Mouse (Mus musculus) ES-Bruce4 (cell line): ENCODE data around the gene Tmem117. TPM values are rescaled to one million over a fixed set of nuclear protein-coding genes. Genes with fewer than 3 reads are reported as not detected.
A peak's percentile ranks its signal among the peaks of the same experiment; 100 is the strongest.

Experiments
- H3K27ac ChIP-seq: 2 replicates; pipeline ENCODE4 v1.5.1; 2012; ENCODE audit warnings: low read length, inconsistent platforms; ENCODE audit not compliant: insufficient read depth
- H3K27me3 ChIP-seq: 2 replicates; pipeline ENCODE4 v1.6.1; 2012; ENCODE audit warnings: mild to moderate bottlenecking, low read length, inconsistent platforms; ENCODE audit not compliant: control insufficient read depth, poor library complexity, insufficient read depth, severe bottlenecking
- H3K36me3 ChIP-seq: 2 replicates; pipeline ENCODE4 v1.6.1; 2012; ENCODE audit warnings: inconsistent platforms, mild to moderate bottlenecking, low read length, moderate library complexity; ENCODE audit not compliant: control insufficient read depth, poor library complexity, insufficient read depth, severe bottlenecking
- H3K4me1 ChIP-seq: one replicate; pipeline ENCODE4 v1.8.1; 2011; ENCODE audit warnings: low read length; ENCODE audit not compliant: control insufficient read depth, insufficient read depth
- H3K4me3 ChIP-seq: 2 replicates; pipeline ENCODE4 v1.5.1; 2011; ENCODE audit warnings: low read depth, mild to moderate bottlenecking, low read length
- H3K9ac ChIP-seq: 2 replicates; pipeline ENCODE4 v1.6.1; 2012; ENCODE audit warnings: low read depth, mild to moderate bottlenecking, inconsistent platforms; ENCODE audit not compliant: poor library complexity, severe bottlenecking
- H3K9me3 ChIP-seq: replicated peaks from 2 replicates; pipeline ENCODE4 v1.6.1; 2012; ENCODE audit warnings: mild to moderate bottlenecking, low read length, inconsistent platforms; ENCODE audit not compliant: control insufficient read depth, poor library complexity, insufficient read depth, severe bottlenecking
- CTCF ChIP-seq: IDR thresholded peaks from one replicate; pipeline ENCODE4 v1.8.1; 2011; ENCODE audit warnings: low read depth, low read length
- EP300 ChIP-seq: IDR thresholded peaks from 2 replicates; pipeline ENCODE4 v1.6.1; 2011; ENCODE audit warnings: low read depth, low read length; ENCODE audit not compliant: insufficient read depth
- POLR2A ChIP-seq: IDR thresholded peaks from one replicate; pipeline ENCODE4 v1.8.1; 2011; ENCODE audit warnings: low read length; ENCODE audit not compliant: insufficient read depth
- polyA plus RNA-seq: library from polyadenylated mRNA; stranded (reverse); fragments of >200 nt; gene quantifications from 2 replicates; pipeline ENCODE4 v1.2.4, GENCODE M21; 2011; ENCODE audit warnings: low read depth; ENCODE audit not compliant: missing spikeins, insufficient read depth, insufficient read length

Tmem117 gene
- polyA plus RNA-seq, 1 experiment, result 1.2 TPM

DNA sequence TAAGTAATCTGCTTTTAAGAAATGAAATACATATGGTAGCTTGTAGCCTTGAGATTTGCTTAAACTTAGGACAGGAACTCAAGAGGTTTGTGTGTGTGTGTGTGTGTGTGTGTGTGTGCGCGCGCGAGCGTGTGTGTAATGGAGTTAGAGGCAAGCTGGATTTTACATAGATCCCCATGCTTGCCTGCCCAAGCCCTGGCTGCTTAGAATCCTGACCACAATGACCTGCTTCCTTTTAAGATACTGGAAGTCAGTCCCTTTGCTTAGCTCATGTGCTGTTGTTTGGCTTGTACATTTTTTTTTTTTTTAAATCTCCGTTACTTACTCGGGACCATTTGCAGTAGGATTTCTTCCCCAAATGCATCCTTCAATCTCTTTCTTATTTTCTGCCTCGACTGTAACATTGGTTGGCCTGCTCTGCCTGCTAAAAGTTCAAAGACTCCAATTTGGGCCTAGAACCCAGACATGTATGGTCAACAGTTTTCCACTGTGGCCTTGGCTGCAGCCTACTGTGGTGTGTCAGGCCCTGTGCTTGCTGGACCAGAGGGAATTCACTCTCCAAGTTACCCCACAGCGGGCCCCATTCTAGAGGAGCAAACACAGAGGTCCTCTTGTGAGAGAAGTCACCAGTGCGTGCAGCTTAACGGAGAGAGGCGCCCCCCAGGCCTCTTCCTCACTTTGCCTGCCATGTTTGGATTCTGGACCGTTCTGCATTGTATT is 29.5 kb downstream of the Tmem117 start:
- H3K36me3 ChIP-seq, result no peaks in the 10 kb centered on the region
- no peak for TF ChIP-seq CTCF
- TF ChIP-seq POLR2A, result no peak
- TF ChIP-seq EP300, result no peak
- H3K27ac ChIP-seq, result no peak overlapping the region
- H3K27me3 ChIP-seq, result no peaks in the 10 kb centered on the region
- H3K9me3 ChIP-seq, result no peaks in the 10 kb centered on the region
- H3K4me3 ChIP-seq, result no peak overlapping the region
- no peaks in the 10 kb centered on the region for H3K4me1 ChIP-seq
- no peak overlapping the region for H3K9ac ChIP-seq

DNA sequence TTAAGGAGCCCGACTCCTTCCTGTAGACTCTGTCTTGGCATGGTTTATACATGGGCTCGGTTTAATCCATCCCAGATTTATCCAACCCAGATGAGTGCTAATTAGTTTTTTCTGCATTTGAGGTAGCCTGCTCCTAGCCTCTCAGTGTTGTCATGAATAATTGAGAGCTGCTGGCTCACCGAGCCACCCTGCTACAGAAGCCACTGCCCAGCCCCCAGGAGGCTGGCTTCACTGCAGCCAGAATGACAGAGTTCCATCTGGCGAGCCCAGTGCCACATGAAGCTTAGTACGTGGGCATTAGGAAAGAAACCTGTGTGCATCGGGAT is 30.0 kb downstream of the Tmem117 start:
- Histone ChIP-seq H3K36me3 (no peaks in the 10 kb centered on the region), H3K9ac (no peak overlapping the region), H3K27me3 (no peaks in the 10 kb centered on the region), H3K4me1 (no peaks in the 10 kb centered on the region), H3K9me3 (no peaks in the 10 kb centered on the region), H3K4me3 (no peak overlapping the region), H3K27ac (no peak overlapping the region)
- TF ChIP-seq POLR2A (no peak), EP300 (no peak), CTCF (no peak)

DNA sequence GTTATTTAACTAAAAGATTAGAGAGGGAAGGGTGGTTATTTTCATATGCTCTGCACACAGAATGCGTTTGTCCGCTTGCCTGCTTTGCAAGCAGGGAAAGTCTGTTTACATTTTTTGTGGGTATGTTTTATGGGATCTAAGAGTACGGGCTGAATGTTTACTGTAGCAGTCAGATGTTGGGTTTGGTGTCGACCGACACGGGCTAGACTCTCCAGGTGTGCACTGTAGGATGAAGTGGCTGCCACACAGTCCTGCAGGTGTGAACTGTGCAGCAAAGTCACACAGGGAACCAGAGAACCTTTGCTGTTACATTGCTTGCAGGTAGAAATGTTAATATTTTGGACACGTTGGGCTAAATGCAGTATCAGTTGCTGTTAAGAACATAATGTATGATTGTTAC is 31.9 kb downstream of the Tmem117 start:
- Histone ChIP-seq H3K27ac (no peak overlapping the region), H3K27me3 (no peaks in the 10 kb centered on the region)
- TF ChIP-seq CTCF, result no peak
- TF ChIP-seq EP300, result no peak
- TF ChIP-seq POLR2A, result no peak

DNA sequence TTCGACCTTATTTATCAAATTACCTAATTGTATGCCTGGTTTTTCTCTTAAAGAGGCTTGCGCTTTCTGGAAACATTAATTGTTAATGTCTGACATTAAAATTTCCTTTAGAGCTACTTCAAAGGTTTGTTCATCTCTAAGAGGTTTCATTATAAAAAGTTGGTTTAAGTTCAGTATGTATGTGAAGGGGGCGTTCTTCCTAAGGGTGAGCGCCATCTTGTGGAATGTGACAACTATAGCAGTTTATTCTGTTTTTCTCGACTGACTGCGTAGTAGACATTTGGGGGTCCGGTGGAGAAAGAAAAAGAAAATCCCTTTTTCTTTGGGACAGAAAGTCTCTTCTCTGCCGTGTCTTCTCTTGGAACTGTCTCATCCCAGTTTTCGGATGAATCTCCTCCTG is 32.4 kb downstream of the Tmem117 start:
- Histone ChIP-seq H3K9ac (no peak overlapping the region), H3K4me1 (no peaks in the 10 kb centered on the region), H3K27ac (no peak overlapping the region), H3K36me3 (no peaks in the 10 kb centered on the region), H3K27me3 (no peaks in the 10 kb centered on the region), H3K4me3 (no peak overlapping the region), H3K9me3 (no peaks in the 10 kb centered on the region)
- TF ChIP-seq CTCF, result no peak
- no peak for TF ChIP-seq POLR2A
- no peak for TF ChIP-seq EP300

More for the DNA sequence above, 31.9 kb downstream of the Tmem117 start:
- Histone ChIP-seq H3K4me1 (no peaks in the 10 kb centered on the region), H3K36me3 (no peaks in the 10 kb centered on the region), H3K4me3 (no peak overlapping the region), H3K9ac (no peak overlapping the region), H3K9me3 (no peaks in the 10 kb centered on the region)

DNA sequence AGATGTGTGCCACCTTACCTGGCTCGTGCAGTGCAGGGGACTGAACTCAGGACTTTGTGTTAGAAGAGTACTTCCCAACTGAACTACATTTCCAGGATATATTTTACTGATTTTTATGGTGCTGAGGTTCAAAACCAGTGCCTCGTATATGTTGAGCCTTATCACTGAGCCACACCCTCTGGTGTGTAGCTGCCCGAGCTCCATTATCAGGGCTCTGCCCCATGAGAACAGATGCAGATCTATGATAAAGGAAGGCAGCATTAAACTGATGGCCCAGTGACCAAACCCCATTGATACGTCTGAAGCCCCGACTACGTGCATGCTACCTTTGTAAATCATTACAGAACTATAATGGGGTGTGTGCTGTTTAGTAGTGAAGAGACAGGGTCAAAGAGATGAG is 35.6 kb downstream of the Tmem117 start:
- TF ChIP-seq POLR2A, result no peak
- TF ChIP-seq EP300, result no peak
- no peak for TF ChIP-seq CTCF
- Histone ChIP-seq H3K27me3 (no peaks in the 10 kb centered on the region), H3K27ac (no peak overlapping the region), H3K4me1 (no peaks in the 10 kb centered on the region), H3K4me3 (no peak overlapping the region), H3K36me3 (no peaks in the 10 kb centered on the region), H3K9me3 (no peaks in the 10 kb centered on the region), H3K9ac (no peak overlapping the region)

DNA sequence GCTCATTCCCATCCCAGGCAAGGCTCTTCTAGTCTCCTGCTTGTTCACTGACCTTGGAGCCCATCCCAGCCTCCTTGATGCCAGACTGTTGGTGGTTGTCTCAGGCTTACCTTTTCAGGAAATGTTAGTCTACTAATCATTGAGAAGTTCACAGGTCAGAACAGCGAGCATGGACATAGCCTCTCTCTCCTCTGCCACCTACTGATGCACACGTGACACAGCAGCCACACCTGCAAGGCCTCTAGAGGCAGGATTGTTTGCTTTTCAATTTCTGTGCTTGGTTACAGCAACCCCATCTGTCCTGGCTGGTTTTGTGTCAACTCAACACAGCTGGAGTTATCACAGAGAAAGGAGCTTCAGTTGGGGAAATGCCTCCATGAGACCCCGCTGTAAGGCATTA is 52.1 kb downstream of the Tmem117 start:
- TF ChIP-seq POLR2A (no peak), EP300 (no peak), CTCF (peak; percentile 26)
- Histone ChIP-seq H3K9ac (no peak overlapping the region), H3K27ac (no peak overlapping the region), H3K4me3 (no peak overlapping the region), H3K27me3 (no peaks in the 10 kb centered on the region), H3K36me3 (no peaks in the 10 kb centered on the region), H3K9me3 (no peaks in the 10 kb centered on the region), H3K4me1 (no peaks in the 10 kb centered on the region)
